Mouse (Mus musculus): ENCODE measurements around the gene Syne1.
A peak's percentile ranks its signal among the peaks of the same experiment; 100 is the strongest.

Syne1 gene

DNA sequence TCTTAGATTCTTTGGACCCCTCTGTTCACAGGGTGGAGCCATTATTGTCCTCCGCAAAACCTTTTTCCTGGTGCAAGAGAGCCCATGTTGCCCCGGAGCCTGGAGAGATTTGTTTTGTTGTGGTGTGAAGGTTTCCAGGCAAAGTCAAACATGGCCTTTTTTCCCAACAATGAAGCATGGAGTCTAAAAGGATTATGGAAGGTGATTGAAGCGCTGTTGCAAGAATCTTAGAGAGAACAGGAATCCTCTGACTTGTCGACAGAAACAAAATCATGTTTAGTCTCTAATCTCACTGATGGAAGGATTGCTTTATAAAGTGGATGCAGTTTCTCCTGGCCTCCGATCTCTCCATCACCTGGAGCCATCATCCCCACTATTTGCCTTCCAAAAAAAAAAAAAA, at the start of gene Syne1:
Gene Syne1 (minus strand): TSS at position 101 of the 400 bp plus-strand sequence.
- no peak for DNase-seq

DNA sequence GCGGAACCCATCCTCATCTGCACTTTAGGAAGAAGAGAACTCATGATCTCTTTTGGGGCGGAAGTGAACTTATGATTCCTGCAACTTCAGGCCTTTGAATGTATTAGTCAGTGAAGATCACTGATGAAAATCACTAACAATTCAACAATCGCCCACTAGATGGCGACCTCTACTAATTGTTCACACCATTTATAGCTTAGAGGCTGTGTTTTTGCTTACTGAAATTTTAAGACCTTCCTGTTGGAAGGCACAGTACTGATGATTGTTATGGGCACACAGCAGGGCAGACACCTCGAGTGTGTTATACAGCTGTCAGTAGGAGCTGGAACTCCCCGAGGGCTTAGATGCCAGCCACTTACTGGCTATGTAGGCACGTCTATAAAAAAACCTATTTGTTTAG, 48.8 kb upstream of the Syne1 start:
- peak; percentile 47 to 76 for DNase-seq

GRCm38 (mm10) chr10:5596559-5596958, 45.3 kb upstream of the Syne1 start:
- DNase-seq = no peak

- no peak for DNase-seq
Measured at GRCm38 (mm10) chr10:5594457-5594856, 43.2 kb upstream of the Syne1 start.

- peak in 1 of 2 experiments; percentile 46 for DNase-seq
Measured at GRCm38 (mm10) chr10:5593464-5593863, 42.2 kb upstream of the Syne1 start, which contains the start of gene Myct1. Gene Myct1, plus strand, starts transcription at chr10:5593775.

- DNase-seq = peak; percentile 30 to 35
Measured at GRCm38 (mm10) chr10:5591996-5592395, 40.7 kb upstream of the Syne1 start.

DNA sequence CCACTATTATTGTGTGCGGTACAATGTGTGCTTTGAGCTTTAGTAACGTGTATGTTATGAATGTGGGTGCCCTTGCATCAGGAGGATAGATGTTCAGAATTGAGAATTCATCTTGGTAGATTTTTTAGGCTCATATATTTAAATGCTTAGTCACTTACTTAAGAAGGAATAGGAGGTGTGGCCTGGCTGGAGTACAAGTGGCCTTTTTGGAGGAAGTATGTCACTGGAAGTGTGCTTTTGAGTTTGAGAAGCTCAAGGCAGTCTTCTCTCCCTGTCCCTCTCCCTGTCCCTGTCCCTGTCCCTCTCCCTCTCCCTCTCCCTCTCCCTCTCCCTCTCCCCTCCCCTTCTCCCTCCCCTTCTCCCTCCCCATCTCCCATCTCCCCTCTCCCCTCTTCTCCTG, 39.8 kb upstream of the Syne1 start:
- no peak for DNase-seq

- no peak for DNase-seq
Measured at GRCm38 (mm10) chr10:5573328-5573727, 22.0 kb upstream of the Syne1 start.

DNA sequence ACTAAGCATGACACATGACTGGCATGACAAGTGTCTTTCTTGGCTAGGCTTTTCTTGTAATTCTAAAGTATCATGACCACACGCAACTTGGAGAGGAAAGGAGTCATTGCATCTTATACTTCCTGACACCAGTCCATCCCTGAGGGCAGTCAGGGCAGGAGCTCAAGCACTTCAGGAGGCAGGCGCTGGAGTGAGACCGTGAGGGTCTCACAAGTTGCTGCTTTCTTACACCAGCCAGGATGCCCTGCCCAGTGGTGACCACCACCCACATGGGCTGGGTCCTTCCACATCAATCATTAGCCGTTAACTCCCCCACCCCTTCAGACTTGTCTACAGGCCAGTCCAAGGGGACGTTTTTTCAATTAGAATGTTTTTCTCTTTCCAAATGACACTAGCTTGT, 20.1 kb upstream of the Syne1 start:
- no peak for DNase-seq

- DNase-seq = no peak
Measured at GRCm38 (mm10) chr10:5570059-5570458, 18.8 kb upstream of the Syne1 start.

GRCm38 (mm10) chr10:5568991-5569390, 17.7 kb upstream of the Syne1 start:
- no peak for DNase-seq

GRCm38 (mm10) chr10:5561706-5562105, 10.4 kb upstream of the Syne1 start:
- no peak for DNase-seq

- DNase-seq = no peak
Measured at GRCm38 (mm10) chr10:5560526-5560925, 9.2 kb upstream of the Syne1 start.

GRCm38 (mm10) chr10:5558808-5559207, 7.5 kb upstream of the Syne1 start:
- no peak for DNase-seq

DNA sequence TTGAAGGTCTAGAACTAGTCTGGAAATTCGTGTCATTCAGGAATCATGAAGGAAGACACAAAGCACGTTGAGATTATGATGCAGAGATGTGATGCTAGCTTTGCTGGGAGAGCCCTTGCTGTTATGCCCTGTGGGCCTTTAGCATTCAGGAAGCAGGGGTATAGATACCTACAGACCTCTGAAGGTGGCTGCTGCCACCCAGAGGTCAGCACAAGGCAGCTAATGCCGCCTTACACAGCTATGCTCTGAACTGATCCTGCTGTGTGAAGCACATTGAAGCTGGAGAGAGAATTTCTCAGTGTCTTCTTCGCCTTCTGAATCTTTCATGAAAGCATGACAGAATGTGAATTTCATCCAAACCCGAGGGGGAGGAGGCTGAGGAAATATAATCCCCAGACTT, 3.7 kb upstream of the Syne1 start:
- no peak for DNase-seq

- peak; percentile 8 to 12 for DNase-seq
Measured at GRCm38 (mm10) chr10:5550168-5551021, 887 bp downstream of the Syne1 start.

GRCm38 (mm10) chr10:5549871-5550167, 1.5 kb downstream of the Syne1 start:
- peak in 1 of 2 experiments; percentile 6 for DNase-seq

DNA sequence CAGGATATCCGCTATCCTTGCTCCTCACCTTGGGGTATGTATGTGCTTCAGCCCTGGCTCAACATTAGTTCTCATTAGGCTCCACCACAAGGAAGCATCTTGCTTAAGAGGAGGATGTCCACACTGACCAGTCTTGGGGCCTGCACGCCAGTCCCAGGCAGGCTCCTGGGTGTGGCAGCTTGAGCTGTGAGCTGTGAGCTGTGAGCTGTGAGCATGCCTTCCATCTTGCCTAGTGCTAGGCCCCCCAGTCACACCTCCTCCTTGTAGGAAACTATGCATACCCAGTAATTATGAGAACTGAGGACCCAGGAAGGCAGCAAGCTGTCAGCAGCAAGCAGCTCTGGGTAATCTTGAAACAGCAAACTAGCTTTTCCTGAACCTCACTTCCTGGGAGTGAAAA, 2.6 kb downstream of the Syne1 start:
- DNase-seq = no peak

DNA sequence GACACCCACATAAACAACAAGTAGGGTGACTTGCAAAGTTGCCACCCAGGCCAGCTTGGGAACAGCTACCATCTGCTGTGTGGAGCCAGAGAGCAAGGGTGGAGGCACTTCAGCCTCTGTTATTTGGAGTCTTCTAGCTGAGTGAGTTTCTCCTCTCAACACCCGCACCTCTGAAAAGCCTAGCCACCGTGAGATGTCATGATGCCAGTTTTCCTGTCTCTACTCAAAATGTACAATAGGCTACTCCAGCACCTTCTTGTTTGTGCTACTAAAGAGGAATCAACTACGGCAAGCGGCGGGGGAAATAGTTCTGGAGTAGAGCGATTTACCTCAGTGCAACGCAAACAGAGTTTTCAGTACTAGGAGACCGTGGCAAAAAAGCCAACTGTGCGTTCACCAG, 3.5 kb downstream of the Syne1 start:
- DNase-seq = no peak

GRCm38 (mm10) chr10:5546428-5546827, 4.9 kb downstream of the Syne1 start:
- DNase-seq = no peak

- DNase-seq = no peak
Measured at GRCm38 (mm10) chr10:5528284-5528683, 23.0 kb downstream of the Syne1 start.

GRCm38 (mm10) chr10:5527634-5528033, 23.6 kb downstream of the Syne1 start:
- DNase-seq = peak; percentile 2 to 6

DNA sequence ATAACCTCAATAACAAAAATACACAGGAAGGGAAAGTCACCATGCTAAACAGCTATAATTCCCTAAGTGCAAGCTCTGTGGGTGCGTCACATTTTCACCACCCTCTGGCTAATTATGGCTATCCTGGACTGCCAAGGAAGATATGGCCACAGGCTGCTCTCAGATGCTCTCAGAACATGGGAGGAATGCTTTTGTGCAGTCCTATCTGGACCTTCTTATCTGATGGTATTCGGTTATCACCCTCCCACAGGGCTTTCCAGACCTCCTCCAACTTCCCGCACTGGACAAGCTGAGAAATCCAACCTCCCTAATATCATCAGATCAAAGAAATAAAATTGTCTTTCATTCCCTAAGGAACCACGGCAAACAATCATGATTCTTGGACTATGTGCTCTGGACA, 28.4 kb downstream of the Syne1 start:
- no peak for DNase-seq

DNA sequence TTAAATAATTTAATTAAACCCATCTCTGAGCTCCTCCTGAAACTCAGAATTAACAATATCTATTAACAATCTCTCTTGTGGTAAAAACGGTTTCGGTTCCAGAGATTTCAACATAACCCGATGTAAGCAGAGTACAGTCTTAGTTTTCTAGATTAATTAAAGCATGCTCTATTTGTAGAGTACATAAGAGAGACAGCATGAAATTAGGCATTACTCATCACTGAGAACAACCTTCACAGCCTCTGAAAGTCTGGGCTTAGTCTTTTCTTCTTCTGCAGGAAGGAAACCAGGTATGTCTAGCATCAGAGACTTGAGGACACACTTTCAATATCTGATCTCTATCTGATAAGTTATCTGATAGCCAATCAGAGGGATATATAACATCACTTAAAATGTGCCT, 29.0 kb downstream of the Syne1 start:
- DNase-seq = no peak

DNA sequence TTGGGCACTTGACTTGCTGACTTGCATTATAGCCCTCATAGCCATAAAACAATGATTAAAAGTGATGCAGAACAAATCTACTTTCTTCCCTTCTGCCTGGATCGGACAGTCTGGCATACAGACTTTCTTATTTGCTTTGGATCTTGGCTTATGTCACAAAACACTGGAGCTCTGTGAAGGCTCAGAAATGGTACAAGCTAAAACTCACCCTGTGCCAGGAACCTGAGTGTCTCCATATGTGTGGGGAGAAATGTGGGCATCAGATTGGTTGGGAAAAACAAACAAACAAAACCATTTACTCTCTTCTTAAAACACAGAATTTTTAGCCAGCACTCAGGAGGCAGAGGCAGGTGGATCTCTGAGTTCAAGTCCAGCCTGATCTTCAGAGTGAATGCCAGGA, 30.6 kb downstream of the Syne1 start:
- no peak for DNase-seq
